Mouse (Mus musculus) myocyte (in vitro differentiated cells): ENCODE results near the gene Trappc1.

Source experiments
- CEBPB ChIP-seq: IDR thresholded peaks from 2 replicates; pipeline ENCODE4 v1.6.1; 2011; ENCODE audit warnings: mild to moderate bottlenecking, moderate library complexity; ENCODE audit not compliant: poor library complexity, insufficient read depth, severe bottlenecking
- MAX ChIP-seq: IDR thresholded peaks from one replicate; pipeline ENCODE4 v1.6.1; 2011; ENCODE audit warnings: low read depth, mild to moderate bottlenecking, control low read depth
- MYOG ChIP-seq, 3 experiments: IDR thresholded peaks; one replicate each; pipeline ENCODE4 v1.6.1; 2011; ENCODE audit warnings: control low read depth in 2 of 3, low read depth in 2 of 3, mild to moderate bottlenecking in 2 of 3; ENCODE audit not compliant: insufficient read length in 2 of 3, control insufficient read depth in 1 of 3, insufficient read depth in 1 of 3
- POLR2A ChIP-seq: IDR thresholded peaks from one replicate; pipeline ENCODE4 v1.6.1; 2011; ENCODE audit warnings: low read depth, mild to moderate bottlenecking, control low read depth, moderate library complexity; ENCODE audit not compliant: insufficient read length
- TCF12 ChIP-seq: IDR thresholded peaks from one replicate; pipeline ENCODE4 v1.6.1; 2011; ENCODE audit warnings: mild to moderate bottlenecking, control low read depth; ENCODE audit not compliant: poor library complexity, insufficient read depth, severe bottlenecking
- TCF3 ChIP-seq: IDR thresholded peaks from one replicate; pipeline ENCODE4 v1.6.1; 2011; ENCODE audit warnings: low read depth, control low read depth; ENCODE audit not compliant: insufficient read length
- USF1 ChIP-seq: IDR thresholded peaks from one replicate; pipeline ENCODE4 v1.6.1; 2011; ENCODE audit warnings: low read depth, mild to moderate bottlenecking, control low read depth, moderate library complexity

GRCm38 (mm10) chr11:69334796-69335195, 11.0 kb downstream of the Trappc1 start:
- TF ChIP-seq MAX (no peak), POLR2A (no peak), MYOG (IDR thresholded peaks at IDR 0.05; ENCODE audit: control insufficient read depth in 1 of 3, insufficient read depth in 1 of 3, insufficient read length in 2 of 3, low read depth in 2 of 3) (no peak), USF1 (no peak), TCF12 (no peak), CEBPB (0 out of 2 replicates have a peak, but pooled peaks have one; percentile 34), TCF3 (no peak)
